Mouse (Mus musculus) brain, embryonic 18.5 days (tissue): ENCODE measurements around the gene Pcbd1.
"Not testable (repeated sequence)": the region's sequence is repeated elsewhere in the genome, so short reads cannot be mapped to it uniquely, and the experiment has no call there.

Source experiments
- DNase-seq: peaks from one replicate; pipeline ENCODE4 v3.0.0-alpha.2; 2012; ENCODE audit warnings: low read depth, low spot score

Gene Pcbd1

GRCm38 (mm10) chr10:61091866-61092265 is 2.7 kb downstream of the Pcbd1 start:
- no peak for DNase-seq

DNA sequence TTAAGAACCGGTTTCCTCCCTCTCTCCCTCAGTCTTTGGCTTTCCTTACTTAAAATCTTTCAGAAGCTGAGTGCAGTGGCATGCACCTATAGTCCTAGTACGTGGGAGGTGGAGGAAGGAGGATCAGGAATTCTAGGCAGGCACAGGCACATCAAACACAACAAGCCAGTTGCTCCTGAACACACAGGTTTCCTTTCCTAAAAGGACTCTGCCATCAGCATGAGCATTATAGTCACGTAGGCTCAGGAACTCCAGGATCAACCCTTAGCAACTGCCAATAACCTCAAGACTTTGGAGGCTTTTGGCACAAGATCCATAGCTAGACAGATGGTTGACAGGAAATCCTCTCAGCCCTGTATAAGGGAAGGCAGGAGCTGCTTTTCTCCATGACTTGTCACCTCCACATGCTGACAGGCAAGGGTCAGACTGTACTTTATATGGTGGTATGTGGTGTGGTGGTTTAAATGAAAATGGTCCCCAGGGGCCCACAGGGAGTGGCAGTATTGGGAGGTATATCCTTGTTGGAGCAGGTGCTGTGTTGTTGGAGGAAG is 14.5 kb downstream of the Pcbd1 start:
- no peak for DNase-seq

GRCm38 (mm10) chr10:61114246-61114720 is 25.2 kb downstream of the Pcbd1 start:
- no peak for DNase-seq

GRCm38 (mm10) chr10:61121732-61122131 is 32.6 kb downstream of the Pcbd1 start:
- not testable (repeated sequence) for DNase-seq

GRCm38 (mm10) chr10:61123276-61123913 is 34.3 kb downstream of the Pcbd1 start:
- DNase-seq: no peak

DNA sequence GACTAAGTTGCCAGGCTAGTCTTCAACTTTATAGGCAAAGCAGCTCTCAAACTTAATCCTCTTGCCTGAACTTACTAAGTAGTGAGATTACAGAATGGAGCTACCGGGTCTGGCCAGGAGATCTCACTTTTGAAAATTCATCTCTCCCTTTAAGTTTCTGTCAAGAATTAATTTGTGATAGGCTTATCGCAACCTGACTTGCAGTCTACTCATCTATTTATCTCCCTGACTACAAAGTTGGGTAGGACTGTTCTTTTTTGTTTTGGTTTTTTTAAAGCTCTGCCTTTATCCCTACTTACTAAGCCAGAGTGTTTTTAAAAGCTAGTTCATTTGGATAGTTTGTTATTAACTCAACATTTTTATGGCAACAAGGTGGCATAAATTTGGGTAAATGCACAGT is 35.3 kb downstream of the Pcbd1 start:
- no peak for DNase-seq

DNA sequence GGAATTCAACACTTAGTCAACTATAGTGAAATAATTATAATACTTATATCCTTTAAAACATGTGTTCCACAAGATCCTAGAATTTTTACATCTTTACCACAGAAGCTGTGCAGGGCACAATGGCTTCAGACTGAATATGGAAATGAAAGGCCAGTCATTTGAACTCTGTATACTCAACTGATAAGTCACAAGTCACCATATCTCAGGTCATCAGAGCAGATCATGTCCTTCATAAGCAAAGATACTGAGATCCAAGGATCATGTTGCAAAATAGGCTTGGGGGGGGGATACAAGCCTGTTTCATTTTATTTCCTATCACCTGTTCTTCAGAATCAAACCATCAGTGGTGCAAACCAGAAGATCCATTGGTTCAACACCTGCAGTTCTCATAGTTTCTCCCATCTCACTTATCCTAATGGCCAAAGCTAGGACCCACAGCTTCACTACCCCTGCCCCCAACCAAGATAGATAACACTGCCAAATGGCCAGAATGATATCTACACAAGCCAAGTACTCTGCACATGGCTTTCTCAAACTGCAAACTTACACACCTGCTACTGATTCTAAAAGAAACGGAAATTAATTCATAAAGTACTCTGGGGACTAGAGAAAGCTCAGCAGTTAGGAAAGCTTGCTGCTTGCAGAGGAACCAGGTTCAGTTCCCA is 39.7 kb downstream of the Pcbd1 start:
- DNase-seq: no peak

GRCm38 (mm10) chr10:61130959-61131358 is 41.8 kb downstream of the Pcbd1 start:
- DNase-seq: no peak

- DNase-seq: no peak
Observed at GRCm38 (mm10) chr10:61134041-61134440, 44.9 kb downstream of the Pcbd1 start.

DNA sequence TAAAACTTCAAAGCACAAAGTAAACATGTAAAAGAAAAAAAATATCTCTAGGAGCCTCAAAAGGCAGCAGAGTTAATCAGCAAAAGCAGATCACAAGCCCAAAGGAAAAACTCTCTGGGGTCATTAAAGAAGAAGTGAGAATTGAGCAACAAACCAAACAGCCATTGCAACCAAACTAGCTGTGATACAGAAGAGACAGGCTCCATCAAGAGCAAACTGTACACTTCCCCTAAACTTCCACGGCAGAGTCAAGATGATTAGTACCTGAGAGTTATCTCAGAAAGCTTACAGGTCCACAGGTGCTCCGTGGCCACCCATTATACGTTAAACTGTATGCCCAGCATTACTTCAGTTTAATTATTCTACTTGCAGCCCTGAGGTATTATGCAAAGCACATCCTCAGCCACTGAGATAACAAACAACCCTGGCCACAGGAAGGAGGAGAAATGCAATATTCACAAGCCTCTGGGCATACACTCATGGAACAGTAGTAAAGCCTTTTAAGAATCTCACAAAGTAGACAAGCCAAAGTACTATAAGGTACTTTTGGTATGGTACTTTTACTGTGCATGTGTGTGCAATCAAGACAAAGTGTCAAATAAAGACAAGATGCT is 46.2 kb downstream of the Pcbd1 start:
- DNase-seq: no peak

DNA sequence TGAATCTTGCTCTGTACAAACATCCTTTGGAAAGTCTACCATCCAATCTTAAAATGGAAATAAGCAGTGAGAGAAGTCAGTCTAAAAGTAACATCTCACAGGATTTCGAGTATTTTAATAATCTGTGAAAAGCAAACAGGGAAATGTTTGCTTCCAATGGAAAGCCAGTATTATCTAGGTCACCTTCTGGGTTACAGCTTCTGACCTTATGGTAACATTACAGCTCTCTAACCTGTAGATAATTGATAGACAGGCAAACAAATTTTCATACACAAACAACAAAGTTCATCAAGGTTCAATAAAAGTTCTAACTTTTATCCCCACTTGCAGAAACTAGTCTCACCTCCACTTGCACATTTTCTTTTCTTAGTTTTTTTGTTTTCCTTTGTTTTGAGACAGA is 48.4 kb downstream of the Pcbd1 start:
- DNase-seq: no peak

- no peak for DNase-seq
Observed at GRCm38 (mm10) chr10:61143343-61143742, 54.2 kb downstream of the Pcbd1 start.
